Mouse (Mus musculus) NIH3T3 (cell line): ENCODE results near the gene Lbhd1.

Source experiments
- DNase-seq: peaks from one replicate; pipeline ENCODE4 v3.0.0-alpha.2; 2012; ENCODE audit warnings: low read depth

Lbhd1 gene

DNA sequence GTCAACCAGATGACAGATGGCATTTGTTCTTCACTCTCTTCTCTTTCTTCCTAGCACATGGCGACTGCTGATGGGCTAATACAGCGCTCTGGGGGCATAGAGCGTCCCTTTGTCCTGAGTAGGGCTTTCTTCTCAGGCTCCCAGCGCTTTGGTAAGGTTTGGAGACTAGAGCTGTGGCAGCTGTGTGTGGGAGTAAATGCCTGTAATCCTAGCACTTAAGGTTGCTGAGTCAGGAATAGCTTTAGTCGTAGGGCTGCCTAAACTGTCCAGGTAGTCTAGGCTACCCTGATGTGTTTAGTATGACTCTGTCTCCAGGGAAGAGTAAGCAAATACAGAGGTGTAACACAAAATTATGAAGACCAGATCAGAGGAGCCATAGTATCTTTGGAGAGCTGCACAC lies 28.3 kb downstream of the Lbhd1 start:
- no peak for DNase-seq

DNA sequence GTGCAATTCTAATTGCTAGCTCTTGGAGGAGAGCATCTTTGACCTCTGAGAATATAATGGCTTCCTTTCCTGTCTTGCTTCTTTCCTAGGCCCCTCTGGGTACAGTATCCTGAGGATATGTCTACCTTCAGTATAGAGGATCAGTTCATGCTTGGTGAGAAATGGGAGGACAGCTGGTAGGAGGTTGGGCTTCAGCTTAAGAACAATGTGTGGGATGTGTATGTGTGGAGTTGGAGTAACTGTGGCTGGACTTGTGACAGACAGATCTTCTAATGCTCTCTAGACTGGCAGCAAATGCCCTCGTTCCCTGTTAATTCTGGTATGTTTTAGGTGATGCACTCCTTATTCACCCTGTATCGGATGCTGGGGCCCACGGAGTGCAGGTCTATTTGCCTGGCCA lies 30.7 kb downstream of the Lbhd1 start:
- DNase-seq = no peak

DNA sequence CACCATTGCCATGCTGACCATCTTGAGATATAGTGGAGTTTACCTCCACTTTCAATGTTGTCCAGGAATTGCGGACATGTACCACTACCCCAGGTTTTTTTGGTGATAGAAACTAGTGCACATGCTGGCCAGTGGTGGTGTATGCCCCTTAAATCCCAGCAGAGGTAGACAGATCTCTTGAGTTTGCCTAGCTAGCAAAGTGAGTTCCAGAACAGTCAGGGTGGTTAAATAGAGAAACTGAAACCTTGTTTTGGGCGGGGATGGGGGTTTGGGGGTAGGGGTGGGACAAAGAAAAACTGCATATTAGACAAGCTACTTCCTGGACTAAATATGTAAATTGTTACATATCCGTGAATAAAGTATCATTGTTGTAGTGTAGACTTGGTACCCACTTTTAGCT lies 35.5 kb downstream of the Lbhd1 start:
- no peak for DNase-seq

DNA sequence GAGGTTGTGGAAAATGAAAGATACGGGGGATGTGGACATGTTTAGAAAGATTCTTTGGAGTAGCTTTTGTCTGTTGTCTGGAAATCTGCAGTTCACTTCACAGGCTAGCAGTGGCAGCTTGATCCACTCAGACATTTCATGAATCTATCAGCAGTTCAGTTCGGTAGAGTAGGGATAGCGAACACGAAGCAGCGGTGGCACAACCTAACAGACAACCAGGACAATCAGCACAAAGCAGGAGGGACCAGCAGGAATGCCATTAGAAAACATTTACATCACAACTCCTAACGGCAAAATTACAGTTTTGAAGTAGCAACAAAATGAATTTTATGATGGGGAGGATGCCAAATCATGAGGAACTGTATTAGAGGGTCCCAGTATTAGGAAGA lies 36.1 kb downstream of the Lbhd1 start:
- DNase-seq = peak; percentile 25

DNA sequence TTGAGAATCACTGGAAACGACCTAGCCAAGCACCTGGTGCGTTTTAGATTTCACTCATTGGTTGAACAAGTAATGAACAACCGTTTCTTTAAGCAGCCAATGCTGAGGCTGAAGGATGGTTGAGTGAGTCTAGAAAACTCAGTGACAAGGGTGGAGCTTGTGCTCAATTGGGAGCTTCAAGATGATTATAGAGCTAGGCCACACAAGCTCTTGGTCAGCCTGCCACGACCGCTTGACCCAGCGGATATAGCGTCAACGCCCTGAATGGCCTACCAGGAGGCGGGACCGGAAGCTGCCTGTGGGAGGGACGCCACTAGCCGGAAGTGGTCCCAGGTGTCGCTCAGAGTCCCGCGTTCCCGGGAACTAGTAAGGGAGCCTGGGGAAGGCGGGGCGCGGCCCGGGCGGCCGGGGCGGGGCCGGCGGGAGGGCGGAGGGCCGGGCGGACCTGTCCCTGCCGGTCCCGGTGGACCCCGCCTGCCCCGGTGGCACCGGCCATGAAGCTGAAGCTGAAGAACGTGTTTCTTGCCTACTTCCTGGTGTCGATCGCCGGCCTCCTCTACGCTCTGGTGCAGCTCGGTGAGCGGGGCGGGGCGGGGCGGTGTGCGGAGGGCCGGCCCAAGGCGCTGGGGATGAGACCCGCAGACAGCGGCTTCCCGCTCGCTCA lies 36.7 kb downstream of the Lbhd1 start, which contains the start of gene B3gat3:
Gene B3gat3, plus strand, starts transcription at position 302 of the 664 bp plus-strand sequence.
- DNase-seq = peak; percentile 97

DNA sequence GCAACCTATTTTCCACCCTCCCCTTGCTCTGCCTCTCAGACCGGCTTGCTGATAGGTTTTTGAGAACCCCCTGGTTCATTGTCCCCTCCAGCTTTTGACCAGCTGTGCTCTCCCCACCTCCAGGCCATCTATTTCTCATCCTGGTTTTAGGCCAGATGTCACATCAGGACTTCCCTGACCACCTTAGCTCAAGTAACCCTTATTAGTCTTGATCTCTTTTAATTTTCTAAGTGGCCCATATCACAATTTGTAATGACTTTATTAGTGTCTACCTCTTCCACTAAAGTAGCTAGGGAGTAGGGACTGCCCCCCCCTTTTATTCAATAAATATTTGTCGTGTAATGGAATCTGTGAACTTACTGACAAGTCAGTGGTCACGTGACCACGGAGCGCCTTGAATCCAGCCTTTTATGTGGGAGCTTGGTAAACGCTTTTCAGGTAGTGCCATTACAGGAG lies 37.3 kb downstream of the Lbhd1 start:
- peak; percentile 81 for DNase-seq

DNA sequence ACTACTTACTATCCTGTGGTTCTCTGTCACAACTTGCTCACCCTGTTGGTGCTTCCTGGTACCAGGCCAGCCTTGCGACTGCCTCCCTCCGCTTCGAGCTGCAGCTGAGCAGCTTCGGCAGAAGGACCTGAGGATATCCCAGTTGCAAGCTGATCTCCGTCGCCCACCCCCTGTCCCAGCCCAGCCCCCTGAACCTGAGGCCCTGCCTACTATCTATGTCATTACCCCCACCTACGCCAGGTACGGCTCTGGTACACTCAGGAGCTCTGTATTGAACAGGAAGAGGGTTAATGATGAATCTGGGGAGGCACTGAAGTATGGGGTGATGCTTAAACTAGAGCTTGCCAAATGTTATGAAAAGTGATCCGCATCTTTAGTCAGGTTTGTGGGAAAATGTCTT lies 38.2 kb downstream of the Lbhd1 start:
- DNase-seq = no peak

DNA sequence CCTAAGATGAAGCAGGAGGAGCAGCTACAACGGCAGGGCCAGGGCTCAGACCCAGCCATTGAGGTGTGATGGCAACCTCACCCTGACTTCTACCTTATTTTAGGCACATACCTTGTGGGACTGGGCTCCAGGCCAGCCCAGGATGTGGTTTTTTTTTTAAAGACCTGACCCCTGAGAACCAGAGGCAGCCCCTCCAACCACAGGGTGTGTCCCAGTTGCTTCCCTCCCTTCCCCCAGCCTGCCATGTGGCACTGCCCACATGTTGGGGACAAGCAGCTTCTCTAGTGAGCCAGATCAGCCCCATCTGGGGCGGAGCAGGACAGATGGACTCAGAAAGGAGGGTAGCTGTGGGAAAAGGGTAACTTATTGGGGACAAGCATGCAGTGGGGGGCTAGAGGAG lies 43.2 kb downstream of the Lbhd1 start:
- DNase-seq = no peak

DNA sequence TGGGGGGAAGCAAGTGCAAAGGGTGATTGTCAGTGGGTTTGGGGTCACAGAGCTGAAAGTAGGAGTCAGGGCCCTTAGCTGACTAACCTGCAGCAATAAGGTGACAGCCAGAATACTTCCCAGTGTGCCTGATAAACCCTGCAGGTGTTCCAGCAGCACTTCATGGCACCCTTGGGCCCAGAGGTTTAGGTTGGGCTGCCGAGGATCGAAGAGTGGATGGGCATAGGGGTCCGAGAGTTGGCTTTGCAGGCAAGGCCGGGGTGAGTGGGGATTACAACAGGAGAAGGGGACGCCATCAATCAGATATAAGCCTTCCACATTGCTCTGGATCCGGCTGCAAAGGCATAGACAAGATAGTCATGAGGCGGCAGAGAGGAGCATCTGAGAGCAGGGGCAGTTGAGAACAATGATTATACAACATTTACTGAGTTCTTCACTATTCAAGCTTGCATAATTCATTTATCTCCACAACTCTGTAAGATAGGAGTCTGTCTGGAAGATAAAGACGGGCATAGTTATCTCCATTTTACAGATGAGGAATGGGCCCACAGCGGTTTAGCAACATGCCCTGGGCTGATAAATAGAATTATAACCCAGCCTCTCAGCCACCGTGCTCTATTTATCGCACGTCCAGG lies 44.5 kb downstream of the Lbhd1 start:
- no peak for DNase-seq

DNA sequence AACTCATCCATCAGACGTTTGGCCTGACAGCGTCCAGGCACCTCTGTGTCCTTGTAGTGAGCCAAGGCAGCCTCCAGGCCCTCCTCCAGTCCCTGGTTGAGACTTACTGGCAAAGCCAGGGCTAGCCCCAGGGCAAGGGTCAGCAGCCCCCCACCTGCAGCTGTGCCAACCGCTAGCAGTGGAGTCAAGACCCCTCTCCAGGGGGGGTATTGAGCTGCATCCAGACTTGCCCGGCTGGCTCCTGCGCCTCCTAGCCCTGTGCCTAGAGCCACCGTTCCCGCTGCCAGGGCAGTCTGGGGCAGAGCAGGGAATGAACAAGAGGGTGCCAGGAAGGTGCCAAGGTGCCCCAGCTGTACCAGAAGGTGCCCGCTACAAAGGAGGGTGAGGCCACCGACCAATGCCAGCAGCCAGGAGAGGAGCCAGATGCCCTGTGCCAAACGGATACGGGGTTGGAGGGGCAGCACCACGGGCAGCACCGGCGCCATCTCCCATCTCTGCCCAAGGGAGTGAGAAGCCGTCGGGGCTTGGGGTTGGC lies 45.2 kb downstream of the Lbhd1 start:
- no peak for DNase-seq

DNA sequence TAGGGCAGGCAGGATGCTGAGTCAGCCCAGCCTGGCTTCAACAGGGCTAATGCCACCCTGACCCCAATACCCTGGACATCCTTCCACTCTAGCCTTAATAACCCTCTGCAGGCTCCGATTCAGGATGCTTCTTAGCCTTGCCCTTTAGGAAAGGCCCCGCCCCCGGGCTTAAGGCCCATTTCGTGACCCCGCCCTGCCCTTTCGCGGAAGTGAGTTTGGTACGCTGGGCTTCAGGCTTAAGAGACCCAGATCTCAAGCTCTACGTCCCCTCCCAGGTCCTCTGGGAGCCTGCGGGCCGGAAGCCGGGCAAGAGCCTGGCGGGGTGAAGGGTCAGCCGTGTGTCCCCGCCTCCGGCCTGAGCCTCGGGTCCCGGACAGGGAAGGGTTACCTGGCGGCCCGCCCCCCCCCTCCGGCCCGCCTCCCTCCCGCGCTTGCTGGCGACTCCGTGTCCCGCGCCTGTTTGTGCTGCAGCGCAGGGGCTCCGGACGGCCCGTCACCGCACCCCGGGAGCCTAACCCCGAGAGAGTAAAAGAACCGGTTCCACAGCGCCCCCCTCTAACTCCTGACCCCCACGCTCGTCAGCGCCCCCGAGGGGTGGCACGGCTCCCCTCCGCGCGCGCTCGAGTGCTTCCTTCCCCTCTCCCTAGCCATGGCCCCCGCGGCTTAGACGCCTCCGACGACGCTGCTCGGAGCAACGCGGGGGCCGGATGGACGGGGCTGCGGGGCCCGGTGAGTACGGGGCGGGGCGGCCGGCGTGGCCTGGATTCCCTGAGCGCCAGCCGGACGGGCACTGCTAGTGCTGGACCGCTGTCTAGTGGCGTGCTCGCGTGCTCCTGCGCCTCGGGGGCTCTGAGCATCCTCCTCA lies 45.9 kb downstream of the Lbhd1 start, which contains the start of the genes Rom1 and Eml3:
Gene Rom1, minus strand, starts transcription at position 133 of the 865 bp plus-strand sequence.
Gene Eml3, plus strand, starts transcription at position 329 of the 865 bp plus-strand sequence.
- peak; percentile 82 for DNase-seq

DNA sequence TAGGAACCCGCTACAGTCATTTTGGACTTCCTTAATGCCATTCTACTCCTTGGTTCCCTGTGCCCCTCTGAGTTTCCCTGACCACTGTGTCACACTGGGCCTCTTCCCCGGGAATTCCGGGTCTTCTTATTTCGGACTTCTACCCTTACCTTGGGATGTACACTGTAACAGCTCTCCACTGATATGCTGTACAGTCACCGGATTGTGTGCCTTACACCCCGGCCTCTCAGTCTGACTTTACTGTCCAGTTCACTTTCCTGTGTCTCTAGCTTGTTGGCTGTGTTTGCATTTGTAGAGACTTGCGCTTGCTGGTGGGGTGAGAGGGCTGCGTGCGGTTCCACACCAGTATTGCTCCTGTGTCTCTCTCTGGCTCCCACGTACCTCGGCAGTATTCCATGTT lies 46.6 kb downstream of the Lbhd1 start:
- peak; percentile 44 for DNase-seq

DNA sequence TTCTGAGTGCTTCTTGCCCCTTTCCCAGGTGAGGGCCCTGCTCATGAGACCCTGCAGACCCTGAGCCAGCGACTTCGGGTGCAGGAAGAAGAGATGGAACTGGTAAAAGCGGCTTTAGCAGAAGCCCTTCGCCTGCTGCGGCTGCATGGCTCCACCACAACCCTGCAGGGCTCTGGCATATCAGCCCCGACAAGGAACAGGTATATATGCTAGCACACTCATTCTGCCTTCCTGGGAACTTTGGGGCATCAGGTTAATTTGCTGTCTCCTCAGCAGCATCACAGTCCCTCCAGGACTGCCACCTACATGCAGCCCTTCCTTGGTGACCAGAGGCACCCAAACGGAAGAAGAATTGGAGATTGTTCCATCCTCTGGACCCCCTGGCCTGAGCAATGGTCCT lies 47.2 kb downstream of the Lbhd1 start:
- DNase-seq = no peak

DNA sequence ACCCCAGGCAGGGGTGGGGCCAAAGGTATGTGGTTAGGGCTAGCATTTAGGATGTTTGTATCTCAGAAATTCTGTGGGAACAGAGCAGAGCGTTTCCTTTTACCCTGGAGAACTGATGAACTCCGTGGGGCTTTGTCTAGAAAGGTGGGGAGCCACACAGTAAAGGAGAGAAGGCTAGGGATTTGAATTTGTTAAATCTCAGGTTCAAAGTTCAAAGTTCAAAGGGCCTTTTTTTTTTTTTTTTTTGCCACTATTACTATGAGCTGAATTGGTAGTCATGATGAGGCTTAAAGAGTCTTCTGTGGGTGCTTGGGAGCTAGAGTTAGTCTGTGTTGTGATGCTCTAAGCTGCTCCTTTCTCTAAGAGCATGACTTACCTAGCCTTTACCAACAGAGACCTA lies 53.2 kb downstream of the Lbhd1 start:
- no peak for DNase-seq

DNA sequence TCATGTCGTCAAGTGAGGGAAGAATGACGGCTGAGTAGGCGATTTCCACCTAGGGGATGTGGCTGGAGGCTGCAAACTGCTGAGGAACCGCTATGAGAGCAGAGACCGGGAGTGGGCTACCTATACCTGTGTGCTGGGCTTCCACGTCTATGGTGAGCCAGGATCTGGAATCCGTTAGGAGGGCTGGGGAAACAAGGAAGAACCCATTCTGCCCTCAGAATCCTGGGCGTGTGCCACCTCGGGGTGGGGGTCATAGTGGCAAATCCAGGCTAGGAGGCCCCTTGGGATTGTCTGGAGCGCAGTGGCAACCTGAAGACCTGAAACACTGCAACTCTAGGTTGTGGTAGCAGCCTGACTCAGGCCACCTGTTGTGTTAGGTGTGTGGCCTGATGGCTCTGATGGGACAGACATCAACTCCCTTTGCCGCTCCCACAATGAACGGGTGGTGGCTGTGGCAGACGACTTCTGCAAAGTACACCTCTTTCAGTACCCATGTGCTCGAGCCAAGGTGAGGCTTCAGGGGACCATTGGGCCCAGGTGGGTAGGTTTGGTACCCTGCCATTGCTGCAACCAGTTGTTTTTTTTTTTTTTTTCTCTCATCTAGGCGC lies 57.1 kb downstream of the Lbhd1 start:
- DNase-seq = no peak

DNA sequence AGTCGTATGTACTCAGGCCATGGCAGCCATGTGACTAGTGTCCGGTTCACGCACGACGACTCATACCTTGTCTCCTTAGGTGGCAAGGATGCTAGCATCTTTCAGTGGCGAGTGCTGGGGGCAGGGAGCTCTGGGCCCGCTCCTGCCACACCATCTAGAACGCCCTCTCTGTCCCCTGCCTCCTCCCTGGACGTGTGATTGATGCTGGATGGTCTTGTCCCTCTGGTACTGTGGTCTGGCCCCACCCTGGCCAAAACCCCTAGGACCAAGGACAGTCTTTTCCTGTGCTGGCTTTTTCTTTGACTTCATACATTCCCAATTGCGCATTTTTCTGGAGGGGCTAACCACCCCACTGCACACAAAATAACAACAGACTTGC lies 57.6 kb downstream of the Lbhd1 start:
- no peak for DNase-seq

DNA sequence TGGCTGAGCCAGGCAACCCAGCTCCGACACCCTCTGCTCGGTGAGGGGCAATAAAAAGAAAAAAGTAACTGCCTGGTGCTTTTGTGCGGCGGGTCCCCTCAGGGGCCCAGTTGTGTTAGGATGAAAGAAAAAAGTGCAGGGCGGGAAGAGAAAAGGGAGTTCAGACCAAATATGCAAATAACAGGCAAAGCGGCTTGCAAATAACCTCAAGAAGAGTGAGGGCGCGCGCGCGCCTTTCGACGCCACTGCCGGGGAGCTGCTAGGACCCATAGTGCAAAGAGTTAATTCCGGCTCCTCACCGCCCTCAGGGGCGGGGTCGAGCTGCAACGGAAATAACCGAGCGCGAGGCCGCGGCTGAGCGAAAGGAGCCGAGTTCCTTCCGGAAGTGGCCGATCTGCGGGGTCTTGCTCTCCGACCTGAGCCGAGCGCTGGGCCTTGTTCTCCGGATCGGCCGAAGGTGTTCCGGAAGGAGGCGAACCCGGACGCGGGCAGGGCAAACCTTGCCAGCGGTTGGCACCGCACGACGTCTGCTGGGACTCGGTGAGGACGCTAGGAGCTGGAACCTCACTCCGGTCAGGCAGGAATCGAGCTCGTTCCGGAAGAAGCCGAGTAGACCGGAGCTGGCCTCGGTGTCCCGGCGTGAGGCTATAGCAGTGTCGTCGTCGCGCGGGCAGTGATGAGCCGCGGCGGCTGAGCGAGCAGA lies 58.1 kb downstream of the Lbhd1 start, which contains the start of gene Mta2:
Gene Mta2, plus strand, starts transcription at position 361 of the 703 bp plus-strand sequence.
- peak; percentile 99 for DNase-seq
